Mouse (Mus musculus): ENCODE results near the gene Uvssa.

Uvssa gene

GRCm38 (mm10) chr5:33372331-33373038 lies 5.9 kb upstream of the Uvssa start:
- no peak for DNase-seq (ENCODE audit: low spot score)

- DNase-seq (ENCODE audit: low spot score): no peak
Observed at GRCm38 (mm10) chr5:33377176-33377575, 1.2 kb upstream of the Uvssa start.

GRCm38 (mm10) chr5:33377801-33378301 lies 498 bp upstream of the Uvssa start:
- DNase-seq (ENCODE audit: low spot score): no peak

GRCm38 (mm10) chr5:33387550-33387949 lies 9.2 kb downstream of the Uvssa start:
- DNase-seq (ENCODE audit: low spot score): no peak

- DNase-seq (ENCODE audit: low spot score): peak; percentile 80
Observed at GRCm38 (mm10) chr5:33393803-33394202, 15.5 kb downstream of the Uvssa start.

GRCm38 (mm10) chr5:33395693-33396092 lies 17.3 kb downstream of the Uvssa start:
- no peak for DNase-seq (ENCODE audit: low spot score)

GRCm38 (mm10) chr5:33396828-33397227 lies 18.5 kb downstream of the Uvssa start:
- no peak for DNase-seq (ENCODE audit: low spot score)

- no peak for DNase-seq (ENCODE audit: low spot score)
Observed at GRCm38 (mm10) chr5:33400819-33401218, 22.5 kb downstream of the Uvssa start.

- DNase-seq (ENCODE audit: low spot score): no peak
Observed at GRCm38 (mm10) chr5:33420313-33420712, 42.0 kb downstream of the Uvssa start.

GRCm38 (mm10) chr5:33427461-33427860 lies 49.1 kb downstream of the Uvssa start:
- DNase-seq (ENCODE audit: low spot score): peak; percentile 10

GRCm38 (mm10) chr5:33430106-33430505 lies 51.8 kb downstream of the Uvssa start:
- DNase-seq (ENCODE audit: low spot score): no peak

- no peak for DNase-seq (ENCODE audit: low spot score)
Observed at GRCm38 (mm10) chr5:33430511-33431172, 52.3 kb downstream of the Uvssa start.

- DNase-seq (ENCODE audit: low spot score): no peak
Observed at GRCm38 (mm10) chr5:33431173-33432005, 53.0 kb downstream of the Uvssa start.

- DNase-seq (ENCODE audit: low spot score): no peak
Observed at GRCm38 (mm10) chr5:33432057-33432935, 53.9 kb downstream of the Uvssa start.

- DNase-seq (ENCODE audit: low spot score): no peak
Observed at GRCm38 (mm10) chr5:33433201-33434138, 55.1 kb downstream of the Uvssa start, which contains the start of gene Nkx1-1. TSS of gene Nkx1-1 (minus strand) at chr5:33433976.

- DNase-seq (ENCODE audit: low spot score): no peak
Observed at GRCm38 (mm10) chr5:33434141-33434780, 55.9 kb downstream of the Uvssa start.

- no peak for DNase-seq (ENCODE audit: low spot score)
Observed at GRCm38 (mm10) chr5:33435151-33435550, 56.8 kb downstream of the Uvssa start.

GRCm38 (mm10) chr5:33435941-33436340 lies 57.6 kb downstream of the Uvssa start:
- no peak for DNase-seq (ENCODE audit: low spot score)

- DNase-seq (ENCODE audit: low spot score): peak; percentile 85
Observed at GRCm38 (mm10) chr5:33438214-33438613, 59.9 kb downstream of the Uvssa start.

Measured in adipocyte (in vitro differentiated cells).